Mouse (Mus musculus) neural tube, embryonic 10.5 days (tissue): ENCODE measurements around the gene Ddx58.

Source experiments
- DNase-seq: peaks from one replicate; pipeline ENCODE4 v3.0.0-alpha.2; 2017; ENCODE audit warnings: low spot score; ENCODE audit errors: extremely low spot score

Gene Ddx58

GRCm38 (mm10) chr4:40234256-40234655 lies 5.4 kb downstream of the Ddx58 start:
- DNase-seq = no peak

- no peak for DNase-seq
Observed at GRCm38 (mm10) chr4:40233062-40233664, 6.5 kb downstream of the Ddx58 start.

- no peak for DNase-seq
Observed at GRCm38 (mm10) chr4:40229723-40230122, 9.9 kb downstream of the Ddx58 start.

- DNase-seq = no peak
Observed at GRCm38 (mm10) chr4:40227886-40228285, 11.7 kb downstream of the Ddx58 start.

GRCm38 (mm10) chr4:40227131-40227530 lies 12.5 kb downstream of the Ddx58 start:
- no peak for DNase-seq

GRCm38 (mm10) chr4:40226095-40226494 lies 13.5 kb downstream of the Ddx58 start:
- DNase-seq = no peak

- no peak for DNase-seq
Observed at GRCm38 (mm10) chr4:40221876-40222585, 17.6 kb downstream of the Ddx58 start.

- DNase-seq = no peak
Observed at GRCm38 (mm10) chr4:40221004-40221760, 18.4 kb downstream of the Ddx58 start.

- DNase-seq = no peak
Observed at GRCm38 (mm10) chr4:40220437-40220836, 19.2 kb downstream of the Ddx58 start.

GRCm38 (mm10) chr4:40218382-40218781 lies 21.2 kb downstream of the Ddx58 start:
- DNase-seq = no peak

GRCm38 (mm10) chr4:40217910-40218309 lies 21.7 kb downstream of the Ddx58 start:
- DNase-seq = no peak

- DNase-seq = no peak
Observed at GRCm38 (mm10) chr4:40212177-40212576, 27.5 kb downstream of the Ddx58 start.

- no peak for DNase-seq
Observed at GRCm38 (mm10) chr4:40207701-40208100, 31.9 kb downstream of the Ddx58 start.

GRCm38 (mm10) chr4:40205231-40205903 lies 34.3 kb downstream of the Ddx58 start:
- DNase-seq = no peak

GRCm38 (mm10) chr4:40204374-40204773 lies 35.3 kb downstream of the Ddx58 start:
- DNase-seq = no peak

GRCm38 (mm10) chr4:40202205-40202604 lies 37.4 kb downstream of the Ddx58 start:
- DNase-seq = no peak

- DNase-seq = no peak
Observed at GRCm38 (mm10) chr4:40195336-40195735, 44.3 kb downstream of the Ddx58 start.

- no peak for DNase-seq
Observed at GRCm38 (mm10) chr4:40193461-40193860, 46.2 kb downstream of the Ddx58 start.

- DNase-seq = no peak
Observed at GRCm38 (mm10) chr4:40192246-40192645, 47.4 kb downstream of the Ddx58 start.

- DNase-seq = no peak
Observed at GRCm38 (mm10) chr4:40187956-40188355, 51.7 kb downstream of the Ddx58 start.

GRCm38 (mm10) chr4:40184470-40184869 lies 55.2 kb downstream of the Ddx58 start:
- DNase-seq = no peak

- no peak for DNase-seq
Observed at GRCm38 (mm10) chr4:40183781-40184180, 55.8 kb downstream of the Ddx58 start.
